26 mouse cellular contexts compared by ENCODE assay signal in genomic region chr6:120596717-120597116, GRCm38 (mm10).
A peak's percentile ranks its signal among the peaks of the same experiment; 100 is the strongest.
DNase-seq lines count a peak whose midpoint lies in the region; ATAC-seq and TF ChIP-seq lines count a peak whose summit lies in the region.
"Had no signal": no experiment of that assay in that cellular context is flagged by ENCODE, and none has a peak within 500 bp of the region (broad histone marks: within the 10 kb centered on the region; RNA-seq: fewer than 3 reads in every experiment).

No protein-coding gene starts in this region.

- H3K27me3 ChIP-seq in liver, embryonic 12.5 days (replicated peaks) = peaks cover 8% of the 10 kb centered on the region; the same call in 1 of the 2 replicates
- no peaks in the 10 kb centered on the region for H3K27me3 ChIP-seq in liver, postnatal 0 days (ENCODE audit: insufficient read depth, low read length)
- H3K27me3 ChIP-seq in liver, embryonic 14.5 days (ENCODE audit: control insufficient read depth, insufficient read depth, low read length) = no peaks in the 10 kb centered on the region
- H3K27me3 ChIP-seq in liver, embryonic 11.5 days (replicated peaks; ENCODE audit: control insufficient read depth, insufficient read depth, low read length) = no peaks in the 10 kb centered on the region
- H3K27me3 ChIP-seq: CH12.LX; embryonic facial prominence, embryonic 13.5 days; embryonic facial prominence, embryonic 15.5 days had no signal

- no peak overlapping the region for H3K27ac ChIP-seq in liver, embryonic 12.5 days
- no peak overlapping the region for H3K27ac ChIP-seq in liver, postnatal 0 days (ENCODE audit: low read depth)
- H3K27ac ChIP-seq in liver, embryonic 14.5 days = no peak overlapping the region
- H3K27ac ChIP-seq in liver, embryonic 11.5 days (ENCODE audit: low read depth, low read length) = no peak overlapping the region
- H3K27ac ChIP-seq: embryonic facial prominence, embryonic 13.5 days; embryonic facial prominence, embryonic 15.5 days; forebrain, embryonic 10.5 days; forebrain, embryonic 12.5 days had no signal

- H3K4me1 ChIP-seq in liver, embryonic 12.5 days = peaks cover 50% of the 10 kb centered on the region
- H3K4me1 ChIP-seq in liver, postnatal 0 days (ENCODE audit: insufficient read depth) = peaks cover 21% of the 10 kb centered on the region
- peaks cover 18 to 34% of the 10 kb centered on the region in 2 experiments for H3K4me1 ChIP-seq in liver, embryonic 14.5 days (replicated peaks; ENCODE audit: control insufficient read depth in 2 of 2, insufficient read depth in 2 of 2, low read length in 1 of 2)
- H3K4me1 ChIP-seq in liver, embryonic 11.5 days (replicated peaks; ENCODE audit: control insufficient read depth, insufficient read depth, low read length) = peaks cover 15% of the 10 kb centered on the region

- H3K36me3 ChIP-seq in liver, embryonic 12.5 days = no peaks in the 10 kb centered on the region
- H3K36me3 ChIP-seq in liver, postnatal 0 days (replicated peaks; ENCODE audit: insufficient read depth, low read length) = no peaks in the 10 kb centered on the region
- H3K36me3 ChIP-seq in liver, embryonic 14.5 days (replicated peaks; ENCODE audit: control insufficient read depth, insufficient read depth, low read depth) = no peaks in the 10 kb centered on the region
- H3K36me3 ChIP-seq in liver, embryonic 11.5 days (ENCODE audit: control insufficient read depth, insufficient read depth, low read length) = no peaks in the 10 kb centered on the region
- H3K36me3 ChIP-seq: embryonic facial prominence, embryonic 13.5 days; embryonic facial prominence, embryonic 15.5 days; forebrain, embryonic 10.5 days; forebrain, embryonic 12.5 days; G1E had no signal

- TF ChIP-seq CTCF in liver, postnatal 0 days (IDR thresholded peaks at IDR 0.05; ENCODE audit: low read depth) = no peak
- no peak for TF ChIP-seq CTCF in liver, embryonic 14.5 days (IDR thresholded peaks at IDR 0.05; ENCODE audit: low read depth)

- H3K4me3 ChIP-seq in liver, embryonic 12.5 days = no peak overlapping the region
- H3K4me3 ChIP-seq in liver, postnatal 0 days (ENCODE audit: low read depth, low read length) = no peak overlapping the region
- H3K4me3 ChIP-seq in liver, embryonic 14.5 days (ENCODE audit: insufficient read depth in 1 of 2, low read depth in 2 of 2, low read length in 2 of 2) = no peak overlapping the region
- no peak overlapping the region for H3K4me3 ChIP-seq in liver, embryonic 11.5 days (ENCODE audit: low read depth, low read length)
- H3K4me3 ChIP-seq: embryonic facial prominence, embryonic 13.5 days; embryonic facial prominence, embryonic 15.5 days; erythroblast, embryonic 14.5 days; forebrain, embryonic 10.5 days; forebrain, embryonic 12.5 days had no signal

- H3K4me2 ChIP-seq in liver, embryonic 12.5 days = no peak overlapping the region
- no peak overlapping the region for H3K4me2 ChIP-seq in liver, postnatal 0 days (ENCODE audit: low read depth, low read length)
- H3K4me2 ChIP-seq in liver, embryonic 14.5 days (ENCODE audit: low read depth) = no peak overlapping the region
- no peak overlapping the region for H3K4me2 ChIP-seq in liver, embryonic 11.5 days
- H3K4me2 ChIP-seq: embryonic facial prominence, embryonic 13.5 days; embryonic facial prominence, embryonic 15.5 days; forebrain, embryonic 12.5 days had no signal

- H3K9me3 ChIP-seq in liver, embryonic 12.5 days (replicated peaks) = 0 out of 2 replicates have a peak, but pooled peaks cover 4% of the 10 kb centered on the region
- H3K9me3 ChIP-seq in liver, postnatal 0 days (ENCODE audit: low read length) = no peaks in the 10 kb centered on the region
- peaks cover 2% of the 10 kb centered on the region; the same call in 1 of the 2 replicates for H3K9me3 ChIP-seq in liver, embryonic 14.5 days (ENCODE audit: control insufficient read depth, low read length)
- H3K9me3 ChIP-seq in liver, embryonic 11.5 days (ENCODE audit: control insufficient read depth, low read length) = no peaks in the 10 kb centered on the region
- H3K9me3 ChIP-seq: embryonic facial prominence, embryonic 13.5 days; embryonic facial prominence, embryonic 15.5 days; forebrain, embryonic 10.5 days; forebrain, embryonic 12.5 days; G1E had no signal

- 62% methylated on average over 3 of the region's 3 CpGs for WGBS in liver, embryonic 12.5 days (ENCODE audit: insufficient replicate concordance)
- 71% methylated on average over 3 of the region's 3 CpGs for WGBS in liver, postnatal 0 days (ENCODE audit: insufficient replicate concordance)
- WGBS in liver, embryonic 14.5 days (ENCODE audit: insufficient replicate concordance) = 37% methylated on average over 3 of the region's 3 CpGs
- WGBS in liver, embryonic 11.5 days = 63% methylated on average over 3 of the region's 3 CpGs

- TF ChIP-seq EP300 in liver, postnatal 0 days (IDR thresholded peaks at IDR 0.05; ENCODE audit: low read depth) = no peak
- TF ChIP-seq EP300 in liver, embryonic 14.5 days (IDR thresholded peaks at IDR 0.05; ENCODE audit: low read depth) = no peak

- H3K9ac ChIP-seq in liver, embryonic 12.5 days = 0 out of 2 replicates have a peak overlapping the region, but pooled peaks have one; percentile 5
- H3K9ac ChIP-seq in liver, postnatal 0 days (replicated peaks) = no peak overlapping the region
- no peak overlapping the region for H3K9ac ChIP-seq in liver, embryonic 14.5 days (replicated peaks)
- H3K9ac ChIP-seq in liver, embryonic 11.5 days (ENCODE audit: low read depth, low read length) = no peak overlapping the region
- H3K9ac ChIP-seq: embryonic facial prominence, embryonic 13.5 days; embryonic facial prominence, embryonic 15.5 days; forebrain, embryonic 12.5 days had no signal

- no peak for DNase-seq in liver, postnatal 0 days
- DNase-seq in liver, embryonic 14.5 days (ENCODE audit: low read depth in 3 of 3, low spot score in 3 of 3) = no peak
- DNase-seq in liver, embryonic 11.5 days (ENCODE audit: low spot score) = no peak
- DNase-seq in Muller cell, postnatal 12 days (ENCODE audit: inconsistent ontology term) = no peak
- DNase-seq: adrenal gland, adult 2 months; adrenal gland, postnatal 10 days; adrenal gland, postnatal 25 days; B cell, adult 2 months; cerebellum, adult 11 months; cerebellum, adult 18-20 months; cerebellum, adult 8-10 months; cerebellum, adult 9-11 months; cerebellum, postnatal 14 days; cerebellum, postnatal 36 days; embryo, embryonic 11 days had no signal

- 0 out of 2 replicates have a peak, but pooled peaks have one; percentile 35 for ATAC-seq in liver, embryonic 12.5 days
- no peak for ATAC-seq in liver, postnatal 0 days
- ATAC-seq in liver, embryonic 14.5 days (ENCODE audit: insufficient read depth) = peak; percentile 16; the same call in 1 of the 2 replicates
- no peak for ATAC-seq in liver, embryonic 11.5 days (replicated peaks; ENCODE audit: low FRiP score)
- ATAC-seq: CD4-positive, CD25-positive, alpha-beta regulatory T cell, adult 4 months; forebrain, embryonic 14.5 days; forebrain, embryonic 16.5 days had no signal

Comparison
In these comparisons a context has a peak if more than half of its experiments do, and no peak if none do; other contexts are left out.
1. ATAC-seq: peak in liver, embryonic 12.5 days (single experiment) and liver, embryonic 14.5 days (single experiment); none in liver, postnatal 0 days (single experiment) and liver, embryonic 11.5 days (single experiment).